Mouse (Mus musculus): ENCODE measurements around the gene Zfp13. TPM values are rescaled to one million over a fixed set of nuclear protein-coding genes. Genes with fewer than 3 reads are reported as not detected.
"Not testable (repeated sequence)": the region's sequence is repeated elsewhere in the genome, so short reads cannot be mapped to it uniquely, and the experiment has no call there.

Zfp13 gene
- polyA plus RNA-seq, 1 experiment from 2014 or later: 15.6 TPM

DNA sequence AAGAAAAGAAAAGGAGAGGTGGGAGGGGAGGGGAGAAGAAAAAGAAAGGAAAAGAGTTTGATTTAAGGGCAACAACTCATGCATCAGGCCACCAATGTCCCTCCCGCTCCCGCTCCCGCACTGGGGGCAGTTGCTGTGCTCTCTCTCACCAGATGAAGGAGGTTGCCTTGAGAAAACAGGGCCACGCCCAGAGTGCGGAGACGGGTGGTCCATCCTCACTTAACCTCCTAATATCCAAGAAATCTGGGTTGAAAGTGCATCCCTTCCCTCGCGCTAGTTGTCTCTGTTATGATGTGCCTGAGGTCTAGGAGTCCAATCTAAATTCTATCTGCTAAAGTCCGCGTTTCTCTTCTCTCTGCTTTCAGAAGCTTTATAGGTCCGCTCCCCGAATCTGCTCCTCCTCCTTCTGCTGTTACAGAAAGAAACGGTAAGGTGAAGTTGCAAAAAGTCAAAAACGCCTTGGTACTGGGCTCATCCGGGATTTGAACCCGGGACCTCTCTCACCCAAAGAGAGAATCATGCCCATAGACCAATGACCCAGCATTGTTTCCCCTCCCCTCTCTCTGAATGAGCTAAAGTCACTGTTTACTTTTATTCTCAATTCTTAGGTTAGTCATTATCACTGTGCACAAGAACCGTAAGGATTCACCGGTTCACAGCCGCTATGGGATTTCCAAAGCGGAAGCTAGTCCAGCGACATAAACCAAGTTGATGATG lies 60.8 kb downstream of the Zfp13 start:
- ATAC-seq (ENCODE audit: insufficient read depth): no peak
- no peak for TF ChIP-seq CTCF (IDR thresholded peaks at IDR 0.05; ENCODE audit: low read depth)
- 8% methylated on average over 21 of the region's 21 CpGs for WGBS
- H3K9me3 ChIP-seq (ENCODE audit: low read depth, low read length): no peaks in the 10 kb centered on the region
- DNase-seq: peak; percentile 53
- H3K4me3 ChIP-seq (ENCODE audit: low read depth, low read length): peak overlapping the region; percentile 35
- no peak overlapping the region for H3K9ac ChIP-seq
- peaks cover 34% of the 10 kb centered on the region for H3K27me3 ChIP-seq (ENCODE audit: insufficient read depth, low read length)
- H3K27ac ChIP-seq (ENCODE audit: low read depth): no peak overlapping the region
- H3K4me1 ChIP-seq (ENCODE audit: insufficient read depth): peaks cover 5% of the 10 kb centered on the region; the same call in 1 of the 2 replicates
- peak overlapping the region; percentile 66 for H3K4me2 ChIP-seq
- H3K36me3 ChIP-seq (ENCODE audit: insufficient read depth): no peaks in the 10 kb centered on the region

DNA sequence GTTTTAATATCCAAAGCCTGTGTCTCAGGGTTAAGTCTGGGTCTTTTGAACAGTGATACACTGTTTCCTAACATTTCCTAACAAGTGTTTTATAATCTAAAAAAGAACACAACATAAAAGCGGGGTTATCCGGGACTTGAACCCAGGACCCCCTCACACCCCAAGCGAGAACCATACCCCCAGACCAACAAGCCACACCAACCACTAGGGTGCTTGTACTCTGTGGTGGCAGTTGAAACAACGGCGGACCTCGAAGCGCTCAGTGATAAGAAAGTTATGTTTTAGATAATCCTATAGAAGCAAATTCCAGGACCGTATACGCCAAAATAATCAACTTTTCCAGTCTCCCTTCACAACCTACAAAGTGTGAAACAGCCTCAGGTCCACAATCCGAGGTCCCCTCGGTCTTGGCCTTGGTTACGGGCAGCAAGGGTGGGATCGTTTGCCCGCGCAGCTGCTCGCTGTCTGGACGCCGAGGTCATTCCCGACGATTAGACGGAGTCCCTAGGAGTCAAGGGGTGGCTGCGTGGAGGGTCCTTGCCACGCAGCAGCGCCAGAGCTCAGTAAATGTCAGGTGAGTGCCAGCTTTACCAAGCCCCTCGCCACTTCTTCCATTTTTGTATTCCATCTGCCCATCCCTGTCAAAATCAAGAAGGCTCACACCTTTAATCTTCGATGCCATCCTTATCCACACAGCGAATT lies 61.6 kb downstream of the Zfp13 start:
- no peak overlapping the region; the same call in 1 of the 2 replicates for H3K9ac ChIP-seq
- no peaks in the 10 kb centered on the region for H3K36me3 ChIP-seq (ENCODE audit: insufficient read depth)
- ATAC-seq (ENCODE audit: insufficient read depth) (no peak), DNase-seq (no peak)
- H3K4me3 ChIP-seq (ENCODE audit: low read depth, low read length): peak overlapping the region; percentile 35
- H3K27ac ChIP-seq (ENCODE audit: low read depth): no peak overlapping the region
- peaks cover 34% of the 10 kb centered on the region for H3K27me3 ChIP-seq (ENCODE audit: insufficient read depth, low read length)
- WGBS: 3% methylated on average over 27 of the region's 27 CpGs
- TF ChIP-seq CTCF (IDR thresholded peaks at IDR 0.05; ENCODE audit: low read depth): no peak
- H3K4me1 ChIP-seq (ENCODE audit: insufficient read depth): peaks cover 5% of the 10 kb centered on the region; the same call in 1 of the 2 replicates
- peak overlapping the region; percentile 66 for H3K4me2 ChIP-seq
- H3K9me3 ChIP-seq (ENCODE audit: low read depth, low read length): no peaks in the 10 kb centered on the region

- not testable (repeated sequence) for H3K9ac ChIP-seq; H3K36me3 ChIP-seq (ENCODE audit: insufficient read depth); H3K27ac ChIP-seq (ENCODE audit: low read depth); H3K9me3 ChIP-seq (ENCODE audit: low read depth, low read length); H3K4me1 ChIP-seq (ENCODE audit: insufficient read depth)
- Histone ChIP-seq H3K4me3 (ENCODE audit: low read depth, low read length) (0 out of 2 replicates have a peak overlapping the region, but pooled peaks have one; percentile 16), H3K4me2 (peak overlapping the region; percentile 40), H3K27me3 (ENCODE audit: insufficient read depth, low read length) (peaks cover 34% of the 10 kb centered on the region)
- WGBS: 1% methylated on average over 17 of the region's 29 CpGs
- DNase-seq (peak; percentile 50), ATAC-seq (ENCODE audit: insufficient read depth) (peak; percentile 44)
Observed at GRCm38 (mm10) chr17:23535046-23535788, 64.1 kb downstream of the Zfp13 start.

DNA sequence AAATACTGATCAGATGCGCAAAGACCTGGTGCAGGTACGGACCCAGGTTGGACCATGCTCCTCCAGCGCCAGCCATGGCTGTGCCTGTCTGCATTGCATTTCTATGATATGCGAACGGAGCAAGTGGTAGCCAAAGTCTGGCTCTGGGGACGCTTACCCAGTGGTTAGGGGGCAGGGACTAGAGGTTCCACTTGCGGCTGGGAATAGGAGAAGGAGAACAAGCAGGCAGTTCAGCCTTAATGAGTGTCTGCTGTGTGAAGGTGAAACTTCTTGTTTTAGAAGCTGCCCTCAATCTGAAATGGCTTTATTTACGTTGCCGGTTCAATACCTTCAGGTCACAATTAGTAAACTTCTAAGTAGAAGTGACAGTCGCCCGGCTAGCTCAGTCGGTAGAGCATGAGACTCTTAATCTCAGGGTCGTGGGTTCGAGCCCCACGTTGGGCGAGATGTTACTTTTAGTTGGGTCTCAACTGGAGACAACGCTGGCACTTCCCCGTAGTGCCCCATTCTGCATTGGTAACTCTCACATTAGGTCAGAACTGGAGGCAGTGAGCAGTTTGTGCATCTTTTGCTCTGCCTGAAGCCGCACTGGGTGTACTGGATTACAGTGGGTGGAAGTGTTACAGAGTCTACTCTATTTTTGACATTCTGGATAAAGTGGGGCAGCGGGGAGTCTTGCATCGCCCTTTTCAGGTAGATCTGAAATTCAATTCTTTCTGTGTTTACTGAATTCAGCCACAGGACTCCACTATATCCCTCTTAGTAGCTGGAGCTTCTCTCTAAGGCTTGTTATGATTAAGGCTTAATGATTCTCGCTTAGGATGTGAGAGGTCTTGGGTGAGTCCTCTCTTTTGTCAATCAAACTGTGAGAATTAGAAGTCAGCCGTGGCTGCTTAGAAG lies 65.4 kb downstream of the Zfp13 start:
- H3K9me3 ChIP-seq (ENCODE audit: low read depth, low read length); H3K4me3 ChIP-seq (ENCODE audit: low read depth, low read length); ATAC-seq (ENCODE audit: insufficient read depth); H3K9ac ChIP-seq; DNase-seq; H3K27ac ChIP-seq (ENCODE audit: low read depth); H3K36me3 ChIP-seq (ENCODE audit: insufficient read depth); H3K4me1 ChIP-seq (ENCODE audit: insufficient read depth): not testable (repeated sequence)
- H3K4me2 ChIP-seq: peak overlapping the region; percentile 5; the same call in 1 of the 2 replicates
- peaks cover 24% of the 10 kb centered on the region for H3K27me3 ChIP-seq (ENCODE audit: insufficient read depth, low read length)
- 9% methylated on average over 9 of the region's 23 CpGs for WGBS

DNA sequence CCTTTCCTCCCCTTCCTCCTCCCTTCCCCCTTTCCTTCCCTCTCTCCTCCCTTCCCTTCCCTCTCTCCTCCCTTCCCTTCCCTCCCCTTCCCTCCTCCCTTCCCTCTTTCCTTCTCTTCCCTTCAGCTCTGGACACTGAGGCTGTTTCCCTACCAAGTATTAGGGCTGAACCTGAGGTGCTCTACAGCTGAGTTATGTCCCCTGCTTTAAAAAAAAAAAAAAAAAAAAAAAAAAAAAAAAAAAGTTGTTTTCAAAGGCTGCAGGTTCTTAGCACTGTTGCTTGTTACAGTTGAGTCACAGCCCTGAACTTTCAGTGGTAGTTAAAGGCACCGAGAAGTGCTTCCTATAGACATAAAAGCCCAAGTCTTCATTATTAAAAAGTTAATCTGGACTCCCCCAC lies 67.9 kb downstream of the Zfp13 start:
- not testable (repeated sequence) for H3K27ac ChIP-seq (ENCODE audit: low read depth); DNase-seq; H3K36me3 ChIP-seq (ENCODE audit: insufficient read depth); ATAC-seq (ENCODE audit: insufficient read depth); H3K4me3 ChIP-seq (ENCODE audit: low read depth, low read length); H3K9me3 ChIP-seq (ENCODE audit: low read depth, low read length); H3K4me2 ChIP-seq; H3K9ac ChIP-seq; H3K4me1 ChIP-seq (ENCODE audit: insufficient read depth)
- 43% methylated on average over 1 of the region's 1 CpGs for WGBS
- peaks cover 11% of the 10 kb centered on the region for H3K27me3 ChIP-seq (ENCODE audit: insufficient read depth, low read length)

Other genes starting within 250 kb of the Zfp13 start
- gene Vmn2r116, start 214.9 kb downstream of the Zfp13 start, polyA plus RNA-seq (2014; fragmentation: Nextera tagmentation; extraction: Ambion mirVana): not detected in 2 replicates
- gene Vmn2r117, start 119.8 kb downstream of the Zfp13 start, polyA plus RNA-seq (2014; fragmentation: Nextera tagmentation; extraction: Ambion mirVana): not detected in 2 replicates
- 21.8 and 24.7 TPM in 2 replicates for gene Zfp213, start 35.2 kb downstream of the Zfp13 start, polyA plus RNA-seq (2014; fragmentation: Nextera tagmentation; extraction: Ambion mirVana)
- gene Zscan10, start 1.4 kb upstream of the Zfp13 start, polyA plus RNA-seq (2014; fragmentation: Nextera tagmentation; extraction: Ambion mirVana): 0.53 and 0.74 TPM in 2 replicates
- gene Mmp25, start 45.8 kb upstream of the Zfp13 start, polyA plus RNA-seq (2014; fragmentation: Nextera tagmentation; extraction: Ambion mirVana): 0.31 and 0.86 TPM in 2 replicates
- gene Bicdl2, start 61.0 kb upstream of the Zfp13 start, polyA plus RNA-seq (2014; fragmentation: Nextera tagmentation; extraction: Ambion mirVana): 1.3 and 1.9 TPM in 2 replicates
- 63.8 and 71.1 TPM in 2 replicates for gene Hcfc1r1, start 74.1 kb upstream of the Zfp13 start, polyA plus RNA-seq (2014; fragmentation: Nextera tagmentation; extraction: Ambion mirVana)
- gene Thoc6, start 74.4 kb upstream of the Zfp13 start, polyA plus RNA-seq (2014; fragmentation: Nextera tagmentation; extraction: Ambion mirVana): 47.4 and 49.6 TPM in 2 replicates
- 21.6 and 24.0 TPM in 2 replicates for gene Tnfrsf12a, start 78.0 kb upstream of the Zfp13 start, polyA plus RNA-seq (2014; fragmentation: Nextera tagmentation; extraction: Ambion mirVana)
- 207 and 219 TPM in 2 replicates for gene Cldn6, start 79.8 kb upstream of the Zfp13 start, polyA plus RNA-seq (2014; fragmentation: Nextera tagmentation; extraction: Ambion mirVana)
- 5.1 and 6.2 TPM in 2 replicates for gene Cldn9, start 84.5 kb upstream of the Zfp13 start, polyA plus RNA-seq (2014; fragmentation: Nextera tagmentation; extraction: Ambion mirVana)
- 0.17 TPM in 1 of 2 replicates, not detected in the other for gene 1520401A03Rik, start 123.3 kb upstream of the Zfp13 start, polyA plus RNA-seq (2014; fragmentation: Nextera tagmentation; extraction: Ambion mirVana)
- gene Pkmyt1, start 126.8 kb upstream of the Zfp13 start, polyA plus RNA-seq (2014; fragmentation: Nextera tagmentation; extraction: Ambion mirVana): 68.4 and 79.0 TPM in 2 replicates
- 35.8 TPM in 2 replicates for gene Paqr4, start 141.4 kb upstream of the Zfp13 start, polyA plus RNA-seq (2014; fragmentation: Nextera tagmentation; extraction: Ambion mirVana)
- gene Kremen2, start 146.3 kb upstream of the Zfp13 start, polyA plus RNA-seq (2014; fragmentation: Nextera tagmentation; extraction: Ambion mirVana): not detected in 2 replicates
- 64.9 and 73.4 TPM in 2 replicates for gene Flywch1, start 172.1 kb upstream of the Zfp13 start, polyA plus RNA-seq (2014; fragmentation: Nextera tagmentation; extraction: Ambion mirVana)
- gene Flywch2, start 186.6 kb upstream of the Zfp13 start, polyA plus RNA-seq (2014; fragmentation: Nextera tagmentation; extraction: Ambion mirVana): 28.4 and 29.3 TPM in 2 replicates
- 429 and 491 TPM in 2 replicates for gene Srrm2, start 191.0 kb upstream of the Zfp13 start, polyA plus RNA-seq (2014; fragmentation: Nextera tagmentation; extraction: Ambion mirVana)
- 1,057 and 1,075 TPM in 2 replicates for gene Elob, start 229.6 kb upstream of the Zfp13 start, polyA plus RNA-seq (2014; fragmentation: Nextera tagmentation; extraction: Ambion mirVana)
- not detected in 2 replicates for gene Prss33, start 236.6 kb upstream of the Zfp13 start, polyA plus RNA-seq (2014; fragmentation: Nextera tagmentation; extraction: Ambion mirVana)
- not detected in 2 replicates for gene Prss32, start 244.4 kb upstream of the Zfp13 start, polyA plus RNA-seq (2014; fragmentation: Nextera tagmentation; extraction: Ambion mirVana)
- 1.0 and 1.4 TPM in 2 replicates for gene Prss41, start 244.7 kb upstream of the Zfp13 start, polyA plus RNA-seq (2014; fragmentation: Nextera tagmentation; extraction: Ambion mirVana)

Measured in lung, embryonic 14.5 days (tissue).